Mouse (Mus musculus) large intestine, adult 2 months (tissue): ENCODE data around the gene Gm266. TPM values are rescaled to one million over a fixed set of nuclear protein-coding genes. Genes with fewer than 3 reads are reported as not detected.

ENCODE experiments used
- DNase-seq: peaks from one replicate; pipeline ENCODE4 v3.0.0-alpha.2; 2012; ENCODE audit warnings: low read depth, low spot score
- WGBS: fragments of 180-500 bp; shearing (Covaris S2); methylation state at CpG from one replicate; pipeline ENCODE4 v1.1.7; 2018; 5-methylcytosine and 5-hydroxymethylcytosine counted together
- polyA plus RNA-seq: library from polyadenylated mRNA; depleted of rRNA; stranded (reverse); fragments of >200 nt; gene quantifications from 2 replicates; pipeline ENCODE4 v1.2.3, GENCODE M21; 2012

Gm266 gene
- polyA plus RNA-seq, 1 experiment = 0.53 TPM

DNA sequence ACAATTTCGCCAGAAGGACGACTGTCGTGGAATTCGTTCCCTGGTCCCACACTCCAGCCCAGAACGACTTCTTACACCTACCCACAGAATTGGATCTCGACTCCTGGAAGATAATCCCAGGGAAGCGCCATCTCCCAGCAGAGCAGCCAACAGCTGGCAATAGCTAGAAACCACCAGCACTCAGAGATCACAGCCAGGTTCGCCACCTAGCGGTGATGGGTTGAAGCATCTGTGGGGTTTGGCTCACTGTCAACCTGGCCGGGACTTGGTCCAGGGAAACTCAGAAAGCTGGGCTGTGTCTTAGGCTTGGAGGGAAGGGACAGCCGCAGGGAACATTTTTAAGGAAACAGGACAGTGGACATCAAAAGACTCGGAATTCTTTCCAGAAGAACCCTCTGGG lies 19.3 kb upstream of the Gm266 start:
- 5% methylated on average over 12 of the region's 12 CpGs for WGBS
- peak; percentile 47 for DNase-seq

GRCm38 (mm10) chr12:111503571-111503970 lies 17.9 kb upstream of the Gm266 start:
- no peak for DNase-seq
- WGBS = 49% methylated on average over 5 of the region's 5 CpGs

DNA sequence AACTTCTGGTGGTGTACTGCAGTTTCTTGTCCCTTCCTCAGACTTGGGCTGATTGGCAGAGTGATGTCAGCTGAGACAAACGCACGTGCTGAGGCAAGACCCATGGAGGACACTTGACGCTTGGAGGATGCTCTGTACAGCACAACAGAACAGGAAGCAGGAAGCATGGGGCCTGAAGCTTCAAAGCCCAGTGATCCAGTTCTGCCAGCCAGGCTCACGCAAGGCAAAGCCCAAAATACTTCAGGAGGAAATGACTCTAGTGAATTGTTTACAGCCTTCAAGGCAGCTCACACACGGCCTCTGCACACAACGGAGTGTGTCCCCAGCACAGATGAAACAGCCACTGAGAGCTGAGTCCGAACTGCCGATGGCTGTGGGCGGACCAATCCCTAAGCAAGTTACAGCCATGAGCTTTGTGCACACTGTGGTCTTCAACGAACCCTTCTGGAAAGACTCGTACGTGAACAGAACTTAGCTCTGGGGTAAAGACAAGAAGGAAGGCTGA lies 17.5 kb upstream of the Gm266 start:
- DNase-seq = no peak
- 61% methylated on average over 12 of the region's 12 CpGs for WGBS

DNA sequence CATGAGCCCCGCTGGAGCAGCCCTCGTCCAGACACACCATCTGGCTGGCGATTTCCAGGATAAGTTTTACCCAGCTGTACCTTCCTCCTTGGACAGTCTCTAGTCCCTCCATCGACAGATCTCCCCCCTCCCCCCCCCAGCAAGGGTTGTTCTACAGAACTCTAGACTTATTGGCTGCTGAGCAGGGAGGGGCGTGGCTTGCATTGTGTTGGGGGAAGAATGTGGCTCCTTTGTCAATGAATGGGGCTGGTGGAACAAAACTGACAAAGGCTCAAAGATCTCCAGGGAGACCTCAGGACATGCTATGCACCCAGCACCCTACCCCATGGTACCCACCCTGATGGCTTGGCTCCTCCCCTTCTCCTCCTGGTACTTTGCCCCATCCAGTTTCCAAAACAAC lies 15.1 kb upstream of the Gm266 start:
- no peak for DNase-seq
- whole genome bisulfite sequencing = 45% methylated on average over 5 of the region's 5 CpGs

DNA sequence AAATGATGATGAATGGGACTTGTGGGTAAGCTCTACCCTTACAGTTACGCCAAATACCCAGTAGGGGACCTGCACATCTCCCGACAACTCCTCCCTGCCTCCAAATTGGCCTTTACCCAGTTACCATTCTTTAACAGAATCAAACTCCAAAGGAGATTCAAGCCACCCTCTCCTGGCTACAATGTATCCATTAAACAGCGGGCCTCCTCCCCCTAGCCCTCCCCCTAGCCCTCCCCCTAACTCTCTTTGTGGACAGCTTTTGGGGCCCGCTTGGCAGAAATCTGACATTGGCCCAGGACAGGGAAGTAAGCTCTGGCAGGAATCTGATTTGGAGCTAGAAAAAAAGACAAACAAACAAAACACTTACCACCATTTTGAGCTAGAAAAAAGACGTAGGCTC lies 14.0 kb upstream of the Gm266 start:
- WGBS = 70% methylated on average over 5 of the region's 5 CpGs
- DNase-seq = no peak

- WGBS = 46% methylated on average over 2 of the region's 2 CpGs
- DNase-seq = no peak
Measured at GRCm38 (mm10) chr12:111497076-111497475, 11.5 kb upstream of the Gm266 start.

- WGBS = 72% methylated on average over 4 of the region's 4 CpGs
- no peak for DNase-seq
Measured at GRCm38 (mm10) chr12:111494931-111495330, 9.3 kb upstream of the Gm266 start.

GRCm38 (mm10) chr12:111489261-111489865 lies 3.7 kb upstream of the Gm266 start:
- 43% methylated on average over 11 of the region's 11 CpGs for WGBS
- DNase-seq = no peak

DNA sequence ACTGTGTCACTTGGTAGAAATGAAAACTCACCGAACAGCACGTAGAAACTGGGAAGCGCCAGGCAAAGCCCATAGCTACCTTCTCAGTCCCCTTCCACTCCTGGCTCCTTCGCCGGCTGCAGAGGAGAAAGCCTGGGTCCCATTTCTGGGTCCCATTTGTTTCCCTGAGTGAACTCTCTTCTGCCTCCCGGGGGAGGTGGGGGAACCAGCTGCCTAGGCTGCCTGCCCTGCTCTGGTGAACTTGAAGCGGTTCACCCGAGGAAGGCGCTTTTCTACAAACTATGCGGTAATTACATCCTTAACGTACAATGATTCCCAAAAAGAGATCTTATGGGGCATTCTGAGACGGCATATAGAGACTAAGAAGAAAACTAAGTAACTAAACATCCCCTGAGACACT lies 832 bp upstream of the Gm266 start:
- DNase-seq = no peak
- WGBS = 16% methylated on average over 12 of the region's 12 CpGs

GRCm38 (mm10) chr12:111485046-111485651 lies 474 bp downstream of the Gm266 start:
- DNase-seq = no peak
- WGBS = 2% methylated on average over 63 of the region's 63 CpGs

GRCm38 (mm10) chr12:111479917-111480316 lies 5.7 kb downstream of the Gm266 start:
- DNase-seq = no peak
- WGBS = 71% methylated on average over 2 of the region's 2 CpGs

GRCm38 (mm10) chr12:111478924-111479323 lies 6.7 kb downstream of the Gm266 start:
- WGBS = 76% methylated on average over 5 of the region's 5 CpGs
- no peak for DNase-seq

GRCm38 (mm10) chr12:111474893-111475643 lies 10.6 kb downstream of the Gm266 start:
- no peak for DNase-seq

DNA sequence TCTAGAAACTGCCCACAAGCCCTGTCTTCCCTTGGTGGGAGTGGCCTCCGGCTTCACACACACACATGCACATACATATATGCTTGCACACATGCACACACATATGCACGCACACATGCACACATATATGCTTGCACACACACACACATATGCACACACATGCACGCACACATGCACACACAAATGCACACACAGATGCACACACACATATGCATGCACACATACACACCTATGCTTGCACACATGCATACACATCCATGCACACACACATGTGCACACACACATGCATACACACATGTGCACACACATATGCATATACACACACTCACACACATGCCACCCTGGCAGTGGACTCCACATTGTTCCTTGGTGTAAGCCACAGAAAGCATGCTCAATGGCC lies 11.2 kb downstream of the Gm266 start:
- 92% methylated on average over 3 of the region's 3 CpGs for WGBS
- DNase-seq = no peak

More at GRCm38 (mm10) chr12:111474893-111475643, 10.6 kb downstream of the Gm266 start:
- WGBS = 44% methylated on average over 8 of the region's 8 CpGs

- WGBS = 68% methylated on average over 5 of the region's 5 CpGs
- no peak for DNase-seq
Measured at GRCm38 (mm10) chr12:111472886-111473285, 12.7 kb downstream of the Gm266 start.

DNA sequence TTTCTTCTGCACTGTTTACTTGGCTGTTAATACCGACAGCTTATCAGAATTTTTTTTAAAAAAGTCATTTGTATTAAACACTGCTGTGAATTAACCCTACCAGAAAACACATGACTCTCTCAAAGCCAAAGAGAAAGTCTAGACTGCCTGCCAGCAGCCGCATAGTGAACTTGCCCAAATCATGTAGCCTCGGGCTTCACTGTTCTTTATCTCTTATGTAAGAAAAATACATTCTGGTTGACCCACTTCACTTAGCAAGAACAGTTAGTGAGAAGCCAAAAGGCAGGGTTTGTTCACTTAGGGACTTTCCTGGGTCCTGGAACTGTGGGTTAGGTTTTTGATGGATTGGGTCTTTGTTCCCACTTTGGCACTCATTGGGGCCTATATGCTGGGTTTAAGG lies 13.9 kb downstream of the Gm266 start:
- WGBS = 69% methylated on average over 3 of the region's 3 CpGs
- DNase-seq = no peak

GRCm38 (mm10) chr12:111471119-111471518 lies 14.5 kb downstream of the Gm266 start:
- 13% methylated on average over 1 of the region's 1 CpGs for WGBS

GRCm38 (mm10) chr12:111469507-111469906 lies 16.1 kb downstream of the Gm266 start:
- 8% methylated on average over 8 of the region's 8 CpGs for WGBS
- DNase-seq = peak; percentile 33

More at GRCm38 (mm10) chr12:111471119-111471518, 14.5 kb downstream of the Gm266 start:
- no peak for DNase-seq

DNA sequence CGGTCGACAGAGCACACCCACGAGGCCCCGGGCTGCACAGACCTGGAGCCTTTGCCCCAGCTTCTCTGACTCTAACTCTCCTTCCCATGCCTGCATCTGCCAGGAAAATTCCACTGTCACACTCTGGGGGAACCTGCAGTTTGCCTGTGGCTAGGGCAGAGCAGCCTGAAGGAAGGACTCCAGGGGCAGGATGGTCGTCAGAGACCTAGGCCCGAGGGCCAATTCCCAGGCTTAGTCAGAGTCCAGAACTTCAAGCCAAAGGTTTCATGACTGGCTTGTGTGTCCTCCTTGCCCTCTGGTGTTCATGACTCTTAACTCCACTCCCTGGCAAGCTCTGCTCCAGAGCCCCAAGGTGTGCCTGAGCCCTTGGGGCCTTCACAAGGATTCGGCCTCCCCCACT lies 17.4 kb downstream of the Gm266 start:
- DNase-seq = no peak
- WGBS = 85% methylated on average over 7 of the region's 7 CpGs

- 93% methylated on average over 3 of the region's 3 CpGs for WGBS
- no peak for DNase-seq
Measured at GRCm38 (mm10) chr12:111466369-111466768, 19.3 kb downstream of the Gm266 start.

DNA sequence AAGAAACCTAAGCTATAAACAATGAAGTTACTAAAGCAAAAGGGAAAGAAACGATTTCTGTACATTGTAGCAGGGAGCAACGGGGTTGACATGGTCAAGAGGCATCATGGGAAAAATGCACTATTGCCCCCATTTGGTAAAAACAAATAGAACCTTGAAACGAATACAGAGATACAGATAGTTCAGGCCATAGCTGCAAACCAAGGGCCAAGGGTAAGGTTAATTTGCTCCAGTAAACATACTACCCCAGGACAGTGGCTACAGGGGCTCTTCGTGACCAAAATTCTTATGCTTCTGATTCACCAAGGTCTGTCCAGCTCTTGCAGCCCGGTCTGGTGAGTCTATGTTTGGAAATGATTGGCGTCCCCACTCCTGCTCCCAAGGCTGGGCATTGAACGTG lies 22.1 kb downstream of the Gm266 start:
- DNase-seq = no peak
- WGBS = 52% methylated on average over 7 of the region's 7 CpGs
